Comparison of ENCODE assay signal across 26 mouse cellular contexts in the genomic region with DNA sequence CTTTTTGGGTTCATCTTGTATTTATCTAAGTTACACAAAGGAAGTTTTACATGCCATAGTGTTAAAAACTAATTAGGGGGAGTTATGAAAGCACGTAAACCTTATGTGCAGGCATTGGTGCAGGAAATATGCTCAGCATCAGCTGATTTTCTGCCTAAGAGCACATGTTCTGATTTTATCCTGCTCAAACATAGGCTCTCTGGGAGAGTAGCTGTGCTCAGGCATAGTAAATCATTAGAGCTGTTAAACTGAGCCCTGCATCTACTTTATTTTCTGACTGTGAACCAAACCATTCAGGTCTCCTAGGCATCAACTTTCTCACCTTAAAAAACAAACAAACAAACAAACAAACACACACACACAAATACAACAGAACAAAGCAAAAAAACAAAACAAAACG.
DNase-seq lines count a peak whose midpoint lies in the region; ATAC-seq and TF ChIP-seq lines count a peak whose summit lies in the region.
"Had no signal": no experiment of that assay in that cellular context is flagged by ENCODE, and none has a peak within 500 bp of the region (broad histone marks: within the 10 kb centered on the region; RNA-seq: fewer than 3 reads in every experiment).

No protein-coding gene starts in this region.

- H3K4me1 ChIP-seq in embryonic facial prominence, embryonic 14.5 days (ENCODE audit: control insufficient read depth, insufficient read depth, low read length): 0 out of 2 replicates have a peak, but pooled peaks cover 7% of the 10 kb centered on the region
- peaks cover 14% of the 10 kb centered on the region for H3K4me1 ChIP-seq in embryonic facial prominence, embryonic 10.5 days
- H3K4me1 ChIP-seq in forebrain, embryonic 14.5 days (ENCODE audit: control insufficient read depth, insufficient read depth, low read length): peaks cover 12% of the 10 kb centered on the region
- H3K4me1 ChIP-seq in forebrain, embryonic 12.5 days: peaks cover 27% of the 10 kb centered on the region
- peaks cover 8% of the 10 kb centered on the region for H3K4me1 ChIP-seq in kidney, embryonic 15.5 days

- no peak for ATAC-seq in embryonic facial prominence, embryonic 14.5 days (ENCODE audit: low read depth)
- no peak for ATAC-seq in forebrain, embryonic 14.5 days
- ATAC-seq in forebrain, embryonic 12.5 days (ENCODE audit: low FRiP score): no peak
- ATAC-seq in kidney, embryonic 15.5 days (replicated peaks; ENCODE audit: low FRiP score): peak; percentile 69
- ATAC-seq: activated CD4-positive, CD25-positive, alpha-beta regulatory T cell, adult 4 months; CD4-positive, CD25-positive, alpha-beta regulatory T cell, adult 4 months; Patski had no signal

- no peak overlapping the region for H3K4me3 ChIP-seq in embryonic facial prominence, embryonic 14.5 days (ENCODE audit: low read depth, low read length)
- no peak overlapping the region for H3K4me3 ChIP-seq in embryonic facial prominence, embryonic 10.5 days
- no peak overlapping the region for H3K4me3 ChIP-seq in forebrain, embryonic 14.5 days (ENCODE audit: low read depth, low read length)
- no peak overlapping the region for H3K4me3 ChIP-seq in forebrain, embryonic 12.5 days (replicated peaks)
- no peak overlapping the region for H3K4me3 ChIP-seq in kidney, embryonic 15.5 days (replicated peaks)
- H3K4me3 ChIP-seq: embryonic facial prominence, embryonic 12.5 days; embryonic facial prominence, embryonic 15.5 days; erythroblast, embryonic 14.5 days had no signal

- peak; percentile 12 for DNase-seq in embryonic facial prominence, embryonic 14.5 days (ENCODE audit: low spot score)
- no peak for DNase-seq in embryonic facial prominence, embryonic 10.5 days (ENCODE audit: low spot score)
- DNase-seq in forebrain, embryonic 14.5 days (ENCODE audit: low spot score): peak; percentile 18
- no peak for DNase-seq in kidney, adult 18-20 months
- DNase-seq in brain, embryonic 14.5 days (ENCODE audit: low read depth): peak; percentile 37
- DNase-seq: adrenal gland, adult 8-10 months; adrenal gland, postnatal 14 days; adrenal gland, postnatal 36 days; B cell, adult 2 months; cerebellum, adult 11 months; cerebellum, adult 18-20 months; cerebellum, adult 8-10 months; cerebellum, adult 9-11 months; cerebellum, postnatal 14 days; cerebellum, postnatal 36 days; embryo, embryonic 11 days had no signal

- no peak overlapping the region for H3K27ac ChIP-seq in embryonic facial prominence, embryonic 14.5 days (replicated peaks; ENCODE audit: low read depth, low read length)
- H3K27ac ChIP-seq in embryonic facial prominence, embryonic 10.5 days (replicated peaks): no peak overlapping the region
- no peak overlapping the region for H3K27ac ChIP-seq in forebrain, embryonic 14.5 days (ENCODE audit: low read depth, low read length)
- H3K27ac ChIP-seq in forebrain, embryonic 12.5 days: no peak overlapping the region
- H3K27ac ChIP-seq in kidney, embryonic 15.5 days: no peak overlapping the region
- H3K27ac ChIP-seq: embryonic facial prominence, embryonic 12.5 days; embryonic facial prominence, embryonic 15.5 days had no signal

- no peaks in the 10 kb centered on the region for H3K36me3 ChIP-seq in embryonic facial prominence, embryonic 14.5 days (ENCODE audit: control insufficient read depth, insufficient read depth, low read length)
- H3K36me3 ChIP-seq in embryonic facial prominence, embryonic 10.5 days (replicated peaks): no peaks in the 10 kb centered on the region
- no peaks in the 10 kb centered on the region for H3K36me3 ChIP-seq in forebrain, embryonic 14.5 days (ENCODE audit: control insufficient read depth, insufficient read depth, low read length)
- H3K36me3 ChIP-seq in forebrain, embryonic 12.5 days (replicated peaks): no peaks in the 10 kb centered on the region
- H3K36me3 ChIP-seq in kidney, embryonic 15.5 days: no peaks in the 10 kb centered on the region
- H3K36me3 ChIP-seq: embryonic facial prominence, embryonic 12.5 days; embryonic facial prominence, embryonic 15.5 days; G1E had no signal

- no peak for TF ChIP-seq CTCF in brain, embryonic 14.5 days (IDR thresholded peaks at IDR 0.05; ENCODE audit: borderline replicate concordance, extremely low read depth, insufficient read depth, insufficient read length)

- no peak overlapping the region for H3K9ac ChIP-seq in embryonic facial prominence, embryonic 14.5 days (ENCODE audit: low read depth, low read length)
- H3K9ac ChIP-seq in forebrain, embryonic 14.5 days (ENCODE audit: low read length): no peak overlapping the region
- H3K9ac ChIP-seq in forebrain, embryonic 12.5 days: no peak overlapping the region
- H3K9ac ChIP-seq in kidney, embryonic 15.5 days: no peak overlapping the region
- H3K9ac ChIP-seq: embryonic facial prominence, embryonic 12.5 days; embryonic facial prominence, embryonic 15.5 days had no signal

- no peaks in the 10 kb centered on the region for H3K9me3 ChIP-seq in embryonic facial prominence, embryonic 14.5 days (ENCODE audit: control insufficient read depth, low read length)
- H3K9me3 ChIP-seq in embryonic facial prominence, embryonic 10.5 days: no peaks in the 10 kb centered on the region
- no peaks in the 10 kb centered on the region for H3K9me3 ChIP-seq in forebrain, embryonic 14.5 days (replicated peaks; ENCODE audit: control insufficient read depth, low read length)
- H3K9me3 ChIP-seq in forebrain, embryonic 12.5 days: no peaks in the 10 kb centered on the region
- H3K9me3 ChIP-seq in kidney, embryonic 15.5 days (replicated peaks): no peaks in the 10 kb centered on the region
- H3K9me3 ChIP-seq: embryonic facial prominence, embryonic 12.5 days; embryonic facial prominence, embryonic 15.5 days; G1E had no signal

- 71% methylated on average over 2 of the region's 2 CpGs for WGBS in embryonic facial prominence, embryonic 14.5 days
- 80% methylated on average over 2 of the region's 2 CpGs for WGBS in embryonic facial prominence, embryonic 10.5 days
- 56% methylated on average over 2 of the region's 2 CpGs for WGBS in forebrain, embryonic 14.5 days
- WGBS in forebrain, embryonic 12.5 days: 65% methylated on average over 2 of the region's 2 CpGs
- WGBS in kidney, embryonic 15.5 days: 66% methylated on average over 2 of the region's 2 CpGs

- H3K27me3 ChIP-seq in embryonic facial prominence, embryonic 14.5 days (replicated peaks; ENCODE audit: control insufficient read depth, insufficient read depth, low read length): no peaks in the 10 kb centered on the region
- H3K27me3 ChIP-seq in embryonic facial prominence, embryonic 10.5 days (replicated peaks; ENCODE audit: low read depth, poor library complexity, severe bottlenecking): peaks cover 18% of the 10 kb centered on the region
- H3K27me3 ChIP-seq in forebrain, embryonic 14.5 days (replicated peaks; ENCODE audit: control insufficient read depth, insufficient read depth, low read length): no peaks in the 10 kb centered on the region
- peaks cover 10% of the 10 kb centered on the region; the same call in 1 of the 2 replicates for H3K27me3 ChIP-seq in forebrain, embryonic 12.5 days
- H3K27me3 ChIP-seq in kidney, embryonic 15.5 days: no peaks in the 10 kb centered on the region
- H3K27me3 ChIP-seq: CH12.LX; embryonic facial prominence, embryonic 12.5 days; embryonic facial prominence, embryonic 15.5 days; Patski had no signal

- no peak overlapping the region for H3K4me2 ChIP-seq in embryonic facial prominence, embryonic 14.5 days (ENCODE audit: low read depth, low read length)
- no peak overlapping the region for H3K4me2 ChIP-seq in forebrain, embryonic 14.5 days (ENCODE audit: low read length)
- no peak overlapping the region for H3K4me2 ChIP-seq in forebrain, embryonic 12.5 days
- H3K4me2 ChIP-seq in kidney, embryonic 15.5 days: no peak overlapping the region
- H3K4me2 ChIP-seq: embryonic facial prominence, embryonic 15.5 days had no signal

- no peak for TF ChIP-seq POLR2A in brain, embryonic 14.5 days (IDR thresholded peaks at IDR 0.05; ENCODE audit: borderline replicate concordance, extremely low read depth, insufficient read depth, insufficient read length, poor library complexity, severe bottlenecking)

Comparison
In these comparisons a context has a peak if more than half of its experiments do, and no peak if none do; other contexts are left out.
1. DNase-seq: peak in embryonic facial prominence, embryonic 14.5 days (single experiment), forebrain, embryonic 14.5 days (single experiment) and brain, embryonic 14.5 days (single experiment); none in embryonic facial prominence, embryonic 10.5 days (single experiment) and kidney, adult 18-20 months (single experiment).